Mouse (Mus musculus) urinary bladder, adult 18-20 months (tissue): ENCODE results near the gene Myt1l.

ENCODE experiments used
- DNase-seq, 2 experiments: peaks; one replicate each; pipeline ENCODE4 v3.0.0; 2022; ENCODE audit warnings: low spot score in 2 of 2, mixed read lengths in 2 of 2

The Myt1l gene

GRCm38 (mm10) chr12:29561222-29561621 is 33.0 kb downstream of the Myt1l start:
- no peak for DNase-seq

GRCm38 (mm10) chr12:29569311-29569710 is 41.1 kb downstream of the Myt1l start:
- no peak for DNase-seq

DNA sequence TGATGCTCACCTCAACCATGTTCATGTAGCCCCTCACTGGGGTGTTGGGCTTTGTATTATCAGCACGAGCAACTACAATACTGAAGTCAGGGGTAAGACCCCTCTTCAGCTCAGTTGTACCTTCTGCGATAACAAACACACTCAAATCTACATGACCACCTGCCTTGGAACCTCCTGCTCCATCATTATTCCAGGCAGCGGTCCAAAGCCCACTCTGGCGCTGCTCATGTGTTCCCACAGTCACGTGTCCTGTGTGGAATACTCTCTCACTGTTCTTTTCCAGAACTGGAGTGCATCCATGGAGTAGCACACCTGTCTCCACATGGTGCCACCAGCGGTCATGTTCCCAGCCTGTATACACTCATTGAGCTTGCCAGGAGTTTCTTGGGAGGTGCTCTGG is 42.2 kb downstream of the Myt1l start:
- no peak for DNase-seq

- DNase-seq: no peak
These were observed 43.4 kb downstream of the Myt1l start for GRCm38 (mm10) chr12:29571613-29572012.

GRCm38 (mm10) chr12:29593787-29594186 is 65.6 kb downstream of the Myt1l start:
- DNase-seq: no peak

- no peak for DNase-seq
These were observed 71.7 kb downstream of the Myt1l start for GRCm38 (mm10) chr12:29599916-29600315.

DNA sequence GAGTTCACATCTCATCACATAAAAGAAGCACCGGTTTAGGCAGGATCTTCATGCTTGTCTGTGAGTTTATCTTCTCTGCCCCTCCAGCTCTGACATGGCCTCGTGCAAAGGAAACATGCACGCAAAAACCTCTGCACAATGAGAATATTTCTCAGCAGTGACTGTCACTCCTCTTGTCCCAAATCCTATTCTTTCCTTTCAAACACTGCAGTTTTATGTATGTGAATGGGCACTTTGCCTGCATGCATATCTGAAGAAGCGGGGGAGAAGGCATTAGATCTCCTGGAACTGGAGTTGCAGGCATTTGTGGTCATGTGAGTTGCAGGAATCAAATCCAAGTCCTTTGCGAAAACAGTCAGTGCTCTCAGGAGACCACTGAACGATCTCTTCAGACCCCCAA is 73.0 kb downstream of the Myt1l start:
- no peak for DNase-seq

DNA sequence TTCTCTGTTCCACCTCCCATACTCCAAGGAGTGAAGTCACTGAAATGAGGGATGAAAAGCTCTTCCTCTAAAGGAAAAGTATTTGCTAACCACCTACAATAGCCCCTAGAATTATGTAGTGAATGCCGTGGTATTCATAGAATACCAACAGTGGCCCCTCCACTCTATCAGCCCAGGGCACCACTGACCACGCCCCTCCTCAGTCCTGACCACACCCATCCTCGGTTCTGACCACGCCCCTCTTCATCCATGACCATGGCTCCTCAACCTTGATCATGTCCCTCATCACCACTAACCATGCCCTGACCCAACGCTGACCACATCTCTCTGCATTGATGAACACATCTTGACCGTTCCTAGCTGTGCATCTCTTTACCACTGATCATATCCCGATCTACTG is 76.5 kb downstream of the Myt1l start:
- DNase-seq: no peak

DNA sequence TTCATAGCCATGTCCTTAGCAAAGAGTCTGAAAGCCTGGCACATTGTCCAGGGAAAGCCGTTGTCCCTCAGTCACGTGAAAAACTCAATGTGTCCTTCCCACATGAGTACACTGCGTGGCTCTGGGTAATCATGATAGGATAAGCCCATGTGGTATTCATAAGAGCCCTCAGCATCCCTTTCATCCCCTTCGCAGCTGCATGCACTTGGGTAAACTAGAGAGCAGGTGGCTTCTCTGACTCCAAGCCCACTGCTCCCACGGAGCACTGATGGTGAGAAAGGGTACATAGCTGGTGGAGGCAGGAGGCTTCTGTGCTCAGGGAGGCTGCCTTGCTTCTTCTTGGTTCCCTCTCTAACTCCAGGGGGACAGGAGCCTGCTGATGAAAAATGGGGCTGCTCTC is 76.9 kb downstream of the Myt1l start:
- no peak for DNase-seq

GRCm38 (mm10) chr12:29606221-29606620 is 78.0 kb downstream of the Myt1l start:
- no peak for DNase-seq

GRCm38 (mm10) chr12:29617746-29618145 is 89.6 kb downstream of the Myt1l start:
- no peak for DNase-seq

- no peak for DNase-seq
These were observed 93.3 kb downstream of the Myt1l start for GRCm38 (mm10) chr12:29621530-29621929.

DNA sequence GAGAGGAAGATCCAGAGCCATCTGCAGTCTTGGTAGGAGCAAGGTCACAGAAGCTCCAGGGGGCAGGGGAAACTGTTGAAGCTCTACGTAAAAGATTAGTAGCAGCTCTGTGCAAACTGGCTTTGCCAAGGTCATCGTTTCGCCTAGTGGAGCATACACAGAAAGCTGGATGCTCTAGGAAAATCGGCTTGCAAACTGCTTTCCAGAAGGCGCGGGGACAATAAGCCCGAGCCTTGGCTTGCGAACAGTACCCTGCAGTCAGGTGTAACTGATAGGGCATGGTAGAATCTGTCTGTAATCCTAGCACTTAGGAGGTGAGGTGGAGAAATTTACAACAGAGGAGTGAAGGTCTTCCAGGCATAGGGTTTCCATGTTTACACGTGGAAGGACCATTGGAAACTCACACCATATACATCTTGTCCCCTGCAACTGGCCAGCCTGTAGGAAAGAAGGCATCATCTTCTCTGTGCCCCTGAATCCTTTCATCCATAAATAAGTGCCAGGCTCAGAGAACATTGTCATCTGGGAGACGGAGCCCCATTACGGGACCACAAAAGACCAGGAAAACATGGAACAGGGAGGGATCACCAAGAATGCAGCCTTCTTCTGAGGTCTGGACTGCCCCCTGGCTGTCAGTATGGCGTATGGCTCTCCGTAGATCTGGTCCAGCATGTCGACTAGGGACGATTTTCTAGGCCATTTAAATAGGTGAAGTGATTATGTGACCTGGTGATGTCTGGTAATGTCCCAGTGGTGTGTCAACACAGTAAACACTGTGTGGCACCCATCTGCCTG is 100.0 kb downstream of the Myt1l start:
- DNase-seq: no peak

DNA sequence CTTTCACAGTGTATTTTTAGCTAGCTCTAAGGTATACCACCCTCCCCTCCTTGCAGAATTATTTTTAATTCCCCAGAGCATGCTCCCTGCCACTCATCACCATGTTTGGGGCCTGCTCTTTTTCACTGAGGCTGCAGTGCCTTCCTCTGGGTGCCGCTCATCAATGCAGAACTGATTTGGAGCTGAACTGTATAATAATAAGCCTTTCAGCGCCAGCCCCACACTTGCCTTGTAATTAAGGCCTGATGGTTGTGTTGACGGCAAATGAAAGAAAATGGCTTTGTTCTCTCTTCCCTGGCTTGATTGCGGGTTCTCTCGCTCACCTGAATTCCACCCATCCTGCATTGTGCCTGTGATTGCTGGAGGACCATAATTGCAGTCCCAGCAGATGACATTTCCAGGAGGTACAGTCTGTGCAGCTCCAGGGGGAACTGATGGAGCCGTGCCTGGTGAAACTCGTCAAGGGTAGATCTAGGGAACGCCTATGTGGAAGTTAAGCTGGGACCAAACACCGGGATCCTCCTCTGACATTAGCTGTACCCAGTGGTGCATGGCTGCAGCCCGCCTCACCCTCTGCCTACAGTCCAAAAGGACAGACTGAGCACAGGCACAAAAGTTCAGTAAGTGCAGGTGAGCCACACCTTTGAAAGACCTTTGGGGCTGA is 101.8 kb downstream of the Myt1l start:
- DNase-seq: no peak

- no peak for DNase-seq
These were observed 106.3 kb downstream of the Myt1l start for GRCm38 (mm10) chr12:29634509-29634908.

DNA sequence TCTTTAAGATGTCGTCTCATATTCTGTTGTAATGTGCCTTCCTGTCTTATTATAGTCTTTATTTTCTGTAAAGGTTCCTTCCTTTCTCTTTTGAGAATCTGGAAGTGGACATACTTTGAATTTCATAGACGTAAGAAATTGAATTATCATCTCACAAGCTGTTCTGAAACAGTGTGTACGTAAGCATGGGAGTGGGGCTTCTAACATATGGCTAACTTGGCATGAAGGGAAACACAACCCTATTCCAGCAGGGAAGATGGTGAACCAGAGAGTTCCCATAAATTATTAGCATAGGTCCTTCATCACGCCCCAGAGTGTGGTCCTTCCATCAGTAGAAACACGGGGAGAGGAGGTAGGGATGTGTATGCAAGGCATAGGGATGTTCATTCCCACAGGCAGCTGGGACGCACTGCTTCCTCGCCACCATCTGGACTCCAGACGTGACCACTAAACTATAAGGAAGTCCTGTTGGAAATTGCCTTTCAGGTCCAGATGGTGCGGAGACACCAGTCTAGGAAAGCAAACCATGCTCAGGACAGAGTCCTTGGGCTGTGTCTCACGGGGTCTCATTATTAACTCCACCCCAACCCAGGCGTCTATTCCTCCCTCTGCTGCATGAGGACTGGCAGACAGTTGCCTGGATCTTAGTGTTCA is 111.5 kb downstream of the Myt1l start:
- no peak for DNase-seq

DNA sequence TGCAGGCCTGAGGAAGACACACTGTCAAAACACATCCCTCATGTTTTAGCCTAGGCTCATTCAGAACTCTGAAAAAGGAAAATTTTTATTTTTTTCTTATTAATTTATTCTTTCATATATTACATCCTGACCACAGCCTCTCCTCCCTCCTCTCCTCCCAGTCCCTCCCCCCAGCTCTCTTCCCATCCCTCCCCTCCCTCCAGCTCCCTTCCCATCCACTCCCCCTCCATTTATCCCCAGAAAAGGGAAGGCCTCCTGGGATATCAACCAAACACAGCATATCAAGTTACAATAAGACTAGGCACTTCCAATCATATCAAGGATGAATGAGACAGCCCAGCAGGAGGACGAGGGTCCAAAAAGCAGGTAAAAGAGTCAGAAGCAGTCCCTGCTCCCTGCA is 112.0 kb downstream of the Myt1l start:
- DNase-seq: no peak

DNA sequence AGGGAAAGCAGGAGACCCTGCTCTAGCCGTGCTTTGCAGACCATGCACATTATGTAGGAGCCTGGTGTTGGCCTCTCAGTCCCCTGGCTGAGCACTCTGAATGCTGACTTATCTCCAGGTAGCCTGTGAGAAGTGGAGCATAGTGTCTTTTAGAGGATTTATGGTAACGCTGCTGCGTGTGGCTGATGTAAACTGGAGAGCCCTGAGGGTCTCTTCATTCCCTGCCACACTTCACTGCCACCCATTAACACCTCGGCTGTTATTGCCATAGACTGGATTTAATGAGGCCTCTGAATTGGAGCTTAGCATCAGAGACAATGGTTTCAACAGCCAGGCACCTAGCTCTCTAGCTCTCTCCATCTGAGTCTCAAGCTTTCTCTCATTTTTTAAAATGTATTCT is 114.7 kb downstream of the Myt1l start:
- DNase-seq: no peak

DNA sequence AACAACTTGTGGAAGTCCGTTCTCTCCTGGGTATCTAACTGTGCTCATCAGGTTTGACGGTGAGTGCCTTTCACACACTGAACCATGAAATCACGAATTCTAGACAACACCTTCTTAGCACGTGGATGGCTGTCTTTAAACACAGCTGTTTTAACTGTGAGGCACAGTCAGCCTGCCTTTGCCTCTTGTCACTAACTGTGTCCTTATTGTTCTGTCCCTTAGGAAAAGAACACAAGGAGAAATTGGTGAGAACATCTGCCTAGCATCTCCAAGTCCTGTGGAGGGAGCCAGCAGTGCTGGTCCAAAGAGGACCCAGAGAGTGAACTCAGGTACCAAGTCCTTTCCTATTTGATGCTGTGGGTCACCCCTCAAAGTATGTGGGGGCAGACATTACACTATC is 115.9 kb downstream of the Myt1l start:
- no peak for DNase-seq

GRCm38 (mm10) chr12:29644721-29645120 is 116.5 kb downstream of the Myt1l start:
- no peak for DNase-seq

- no peak for DNase-seq
These were observed 121.4 kb downstream of the Myt1l start for GRCm38 (mm10) chr12:29649510-29650152.

GRCm38 (mm10) chr12:29652516-29652915 is 124.3 kb downstream of the Myt1l start:
- no peak for DNase-seq
